Mouse (Mus musculus) frontal cortex, adult 2 months (tissue): ENCODE measurements around the gene Jup. TPM values are rescaled to one million over a fixed set of nuclear protein-coding genes. Genes with fewer than 3 reads are reported as not detected.
"Not testable (repeated sequence)": the region's sequence is repeated elsewhere in the genome, so short reads cannot be mapped to it uniquely, and the experiment has no call there.

Source experiments
- DNase-seq, 2 experiments: peaks; one replicate each; pipeline ENCODE4 v3.0.0; 2022; ENCODE audit warnings: low spot score in 1 of 2; ENCODE audit errors: extremely low spot score in 1 of 2
- polyA plus RNA-seq: library from polyadenylated mRNA; depleted of rRNA; stranded (reverse); fragments of >200 nt; gene quantifications from 2 replicates; pipeline ENCODE4 v1.2.3, GENCODE M21; 2012

Gene Jup
- polyA plus RNA-seq, 1 experiment: 71.3 TPM

DNA sequence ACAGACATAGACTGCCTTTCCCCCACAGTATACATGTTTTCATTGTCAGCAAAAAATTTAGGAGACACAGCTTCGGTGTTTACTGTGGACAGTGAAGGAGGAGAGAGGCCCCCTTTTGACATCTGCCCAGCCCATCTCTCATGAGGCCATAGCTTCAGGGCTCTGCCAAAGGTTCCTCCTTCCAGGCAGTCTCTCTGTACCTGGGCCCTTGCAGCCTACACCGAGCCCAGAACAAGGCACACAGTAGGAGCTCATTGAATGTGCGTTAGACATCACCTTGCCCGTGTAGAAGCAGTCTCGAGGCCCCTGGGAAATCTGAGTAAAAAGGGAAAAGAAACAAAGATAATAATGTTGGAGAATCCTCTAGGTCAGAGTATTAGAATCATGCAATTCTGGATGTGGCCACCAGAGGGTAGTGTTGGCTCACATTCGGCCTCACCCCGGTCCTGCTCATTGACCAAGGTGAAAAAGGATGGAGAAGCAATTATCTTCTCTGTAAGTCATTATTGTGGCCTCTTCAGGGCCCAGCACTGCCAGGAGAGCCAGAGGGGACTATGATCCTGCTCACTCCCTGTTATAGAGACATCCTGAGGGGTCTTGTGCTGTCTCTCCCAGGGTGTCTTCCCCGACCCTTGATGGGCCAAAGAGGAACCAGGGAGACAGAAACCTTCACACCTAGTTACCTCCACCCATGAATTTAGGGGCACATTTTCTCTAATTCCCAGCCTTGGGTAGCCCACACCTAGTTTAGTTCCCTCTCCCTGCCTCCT lies 35.2 kb downstream of the Jup start:
- peak in 1 of 2 experiments; percentile 92 for DNase-seq

- DNase-seq: not testable (repeated sequence)
Observed at GRCm38 (mm10) chr11:100361059-100361458, 36.5 kb downstream of the Jup start.

- DNase-seq: no peak
Observed at GRCm38 (mm10) chr11:100360175-100360574, 37.4 kb downstream of the Jup start.

DNA sequence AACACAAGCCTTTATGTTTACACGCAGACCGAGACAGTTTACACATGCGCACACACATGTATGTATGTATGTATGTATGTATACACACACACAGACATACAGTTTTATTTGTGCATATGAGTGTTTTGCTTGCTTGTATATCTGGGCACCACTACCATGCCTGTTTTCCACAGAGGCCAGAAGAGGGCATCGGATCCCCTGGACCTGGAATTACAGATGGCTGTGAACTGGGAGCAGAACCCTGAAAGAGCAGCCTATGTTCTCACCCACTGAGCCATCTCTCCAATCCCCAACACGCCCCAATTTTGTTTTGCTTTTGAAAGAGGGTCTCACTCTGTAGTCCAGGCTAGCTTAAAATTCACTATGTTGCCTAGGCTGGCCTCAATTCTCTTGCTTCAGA lies 40.2 kb downstream of the Jup start:
- no peak for DNase-seq

GRCm38 (mm10) chr11:100356819-100357211 lies 40.7 kb downstream of the Jup start:
- no peak for DNase-seq

GRCm38 (mm10) chr11:100355972-100356818 lies 41.4 kb downstream of the Jup start, which contains the start of gene Hap1:
Gene Hap1 (minus strand): TSS chr11:100356128.
- DNase-seq: peak in 1 of 2 experiments; percentile 81

- peak in 1 of 2 experiments; percentile 49 for DNase-seq
Observed at GRCm38 (mm10) chr11:100355151-100355951, 42.2 kb downstream of the Jup start.

GRCm38 (mm10) chr11:100352076-100352857 lies 45.3 kb downstream of the Jup start:
- peak in 1 of 2 experiments; percentile 56 for DNase-seq

- no peak for DNase-seq
Observed at GRCm38 (mm10) chr11:100344269-100344668, 53.3 kb downstream of the Jup start.

DNA sequence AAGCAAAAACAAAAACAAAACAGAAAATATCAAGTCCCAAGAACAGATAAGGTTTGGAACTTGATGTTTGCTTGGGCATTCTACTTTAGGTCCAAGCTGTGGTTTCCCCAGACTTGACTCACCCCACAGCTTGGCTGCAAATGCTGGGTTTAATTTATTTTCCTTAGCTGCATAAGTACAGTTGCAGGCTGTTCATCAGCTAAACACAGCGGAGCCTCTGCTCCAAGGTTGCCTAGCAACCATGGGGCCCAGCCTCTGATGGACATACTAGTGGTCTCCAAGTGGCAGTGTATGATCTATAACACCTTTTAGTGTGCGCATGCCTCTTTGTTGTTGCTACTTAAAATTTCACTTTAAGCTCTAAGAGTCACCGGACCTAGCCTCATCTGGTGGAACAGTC lies 61.8 kb downstream of the Jup start:
- no peak for DNase-seq

GRCm38 (mm10) chr11:100333944-100334457 lies 63.6 kb downstream of the Jup start, which contains the start of gene Gast:
Gene Gast (plus strand): TSS chr11:100334407.
- no peak for DNase-seq

GRCm38 (mm10) chr11:100332766-100333515 lies 64.6 kb downstream of the Jup start:
- peak in 1 of 2 experiments; percentile 75 for DNase-seq

- DNase-seq: not testable (repeated sequence)
Observed at GRCm38 (mm10) chr11:100330816-100331375, 66.7 kb downstream of the Jup start.

DNA sequence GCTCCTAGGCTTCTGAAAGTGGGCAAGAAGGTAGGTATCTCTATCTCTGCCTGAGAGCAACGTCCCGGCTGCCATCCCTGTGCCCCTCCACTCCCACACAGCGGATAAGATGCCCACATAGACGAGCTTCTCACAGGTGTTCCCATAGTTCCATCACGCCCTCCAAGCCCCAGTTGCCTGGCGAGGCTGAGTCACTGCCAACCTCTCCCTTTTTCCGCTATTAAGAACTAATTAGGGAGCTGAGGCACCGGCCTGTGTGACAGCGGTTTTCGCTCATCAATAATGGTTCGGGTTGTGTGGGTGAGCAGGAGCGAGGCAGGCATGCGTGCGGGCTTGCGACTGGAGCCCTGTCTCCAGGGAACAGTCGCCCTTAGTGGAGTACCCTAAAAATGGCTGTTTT lies 67.3 kb downstream of the Jup start:
- no peak for DNase-seq

- no peak for DNase-seq
Observed at GRCm38 (mm10) chr11:100327761-100328160, 69.8 kb downstream of the Jup start.

DNA sequence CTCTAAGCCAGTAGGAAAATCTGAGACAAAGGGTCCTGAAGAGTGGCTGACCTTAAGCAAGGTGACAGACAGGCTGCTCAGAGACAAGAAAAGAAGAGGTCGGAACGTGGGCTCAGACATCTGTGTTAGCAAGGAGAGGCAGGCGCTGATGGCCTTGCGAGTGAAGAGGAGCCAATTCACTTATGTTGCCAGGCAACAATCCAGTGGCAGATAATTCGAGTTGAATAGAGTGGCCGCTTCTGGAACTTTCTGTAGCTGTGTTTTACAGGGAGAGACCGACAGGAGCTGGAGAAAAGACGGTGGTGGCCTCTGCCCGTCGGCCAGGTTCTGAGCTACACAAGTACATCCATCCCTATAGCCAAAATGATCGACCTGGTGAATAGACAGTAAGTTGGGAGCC lies 70.2 kb downstream of the Jup start:
- DNase-seq: no peak

DNA sequence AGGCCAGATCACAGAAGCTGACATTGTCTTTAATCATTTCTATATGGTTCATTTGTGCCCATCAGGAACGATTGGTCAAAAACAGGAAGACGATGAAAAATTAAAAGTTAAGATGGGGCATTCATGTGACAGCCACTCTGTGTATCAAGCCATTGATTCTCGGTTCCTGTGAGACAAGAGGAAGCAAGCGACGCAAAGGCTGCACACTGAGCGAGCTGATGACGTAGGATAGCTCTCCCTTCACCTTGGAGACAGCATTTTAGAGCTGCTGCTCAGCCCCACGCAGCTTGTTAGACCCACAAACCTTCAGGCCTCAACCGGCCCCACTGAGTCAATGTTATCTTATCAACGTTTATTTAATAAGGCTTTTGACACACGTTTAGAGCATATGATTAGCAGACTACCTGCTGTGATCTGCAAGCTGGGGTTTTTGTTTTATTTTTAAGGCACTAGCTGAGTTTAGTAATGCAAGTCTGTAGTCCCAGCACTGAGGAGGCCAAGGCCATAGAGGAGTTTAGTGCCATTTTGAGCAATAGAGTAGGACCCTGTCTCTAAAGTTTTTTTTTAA lies 72.4 kb downstream of the Jup start:
- no peak for DNase-seq

DNA sequence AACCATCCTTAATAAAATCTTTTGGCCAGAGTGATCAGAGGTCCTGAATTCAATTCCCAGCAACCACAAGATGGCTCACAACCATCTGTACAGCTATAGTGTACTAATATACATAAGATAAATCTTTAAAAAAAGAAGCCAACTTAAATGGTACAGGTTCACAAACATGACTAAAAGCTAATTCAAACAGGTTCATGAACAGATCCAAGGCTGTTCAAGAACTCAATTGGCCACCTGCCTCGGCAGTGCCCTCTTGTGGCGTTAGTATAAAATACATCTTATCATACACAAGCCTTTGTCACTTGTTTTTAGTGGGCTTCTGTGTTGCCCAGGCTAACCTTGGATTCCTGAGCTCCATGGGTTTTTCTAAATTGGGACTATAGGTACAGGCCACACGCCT lies 74.0 kb downstream of the Jup start:
- DNase-seq: peak in 1 of 2 experiments; percentile 79
